Mouse (Mus musculus): ENCODE results near the gene Gal3st2.
"Not testable (repeated sequence)": the region's sequence is repeated elsewhere in the genome, so short reads cannot be mapped to it uniquely, and the experiment has no call there.

- TF ChIP-seq NANOG (IDR thresholded peaks at IDR 0.05; ENCODE audit: borderline replicate concordance, low read length); CTCF (conservative IDR thresholded peaks at IDR 0.05; ENCODE audit: low read length): not testable (repeated sequence)
These were observed 48.0 kb downstream of the Gal3st2 start for GRCm38 (mm10) chr1:93908977-93909586.

Data from E14TG2a.4 (cell line).